Mouse (Mus musculus) lung, postnatal 0 days (tissue): ENCODE data around the gene Lpar1. TPM values are rescaled to one million over a fixed set of nuclear protein-coding genes. Genes with fewer than 3 reads are reported as not detected.

Source experiments
- ATAC-seq: fragments of 200-750 bp; cut with Nextera tagmentation; 2 replicates; pipeline ENCODE4 v1.8.0; 2017; ENCODE audit warnings: moderate library complexity
- DNase-seq: peaks from one replicate; pipeline ENCODE4 v3.0.0-alpha.2; 2016; ENCODE audit warnings: low spot score
- H3K27ac ChIP-seq: fragments of 300-500 bp; sonication (generic); 2 replicates; pipeline ENCODE4 v1.5.1; 2014; ENCODE audit warnings: antibody characterized with exemption, mild to moderate bottlenecking, low read length, mixed read lengths
- H3K27me3 ChIP-seq: fragments of 300-500 bp; sonication (generic); replicated peaks from 2 replicates; pipeline ENCODE4 v1.6.1; 2014; ENCODE audit warnings: low read length, mixed read lengths; ENCODE audit not compliant: insufficient read depth
- H3K36me3 ChIP-seq: fragments of 300-500 bp; sonication (generic); 2 replicates; pipeline ENCODE4 v1.6.1; 2014; ENCODE audit warnings: low read length, mixed read lengths; ENCODE audit not compliant: insufficient read depth
- H3K4me1 ChIP-seq: fragments of 300-500 bp; sonication (generic); 2 replicates; pipeline ENCODE4 v1.6.1; 2014; ENCODE audit warnings: antibody characterized with exemption, low read depth, low read length, mixed read lengths; ENCODE audit not compliant: insufficient read depth
- H3K4me2 ChIP-seq: fragments of 300-500 bp; sonication (generic); replicated peaks from 2 replicates; pipeline ENCODE4 v1.6.1; 2014; ENCODE audit warnings: low read depth, mild to moderate bottlenecking, low read length, moderate library complexity, mixed read lengths
- H3K4me3 ChIP-seq: fragments of 300-500 bp; sonication (generic); 2 replicates; pipeline ENCODE4 v1.5.1; 2014; ENCODE audit warnings: low read depth, low read length
- H3K9ac ChIP-seq: fragments of 300-500 bp; sonication (generic); replicated peaks from 2 replicates; pipeline ENCODE4 v1.6.1; 2014; ENCODE audit warnings: low read depth, mild to moderate bottlenecking
- H3K9me3 ChIP-seq: fragments of 300-500 bp; sonication (generic); 2 replicates; pipeline ENCODE4 v1.6.1; 2016; ENCODE audit warnings: low read length, mixed read lengths
- CTCF ChIP-seq: IDR thresholded peaks from 2 replicates; pipeline ENCODE4 v1.5.1; 2016; ENCODE audit warnings: antibody characterized with exemption, mild to moderate bottlenecking
- EP300 ChIP-seq: IDR thresholded peaks from 2 replicates; pipeline ENCODE4 v1.6.1; 2016; ENCODE audit warnings: antibody characterized with exemption, mild to moderate bottlenecking, control low read depth
- WGBS: fragments of 180-500 bp; shearing (Covaris S2); extraction: QIAGEN DNeasy Blood & Tissue Kit; methylation state at CpG from one replicate; pipeline ENCODE4 v1.1.7; 2014; 5-methylcytosine and 5-hydroxymethylcytosine counted together
- polyA plus RNA-seq: library from polyadenylated mRNA; unstranded; fragments of >200 nt; fragmentation: Nextera tagmentation; extraction: Ambion mirVana; gene quantifications from 2 replicates; pipeline ENCODE4 v1.2.1, GENCODE M21; 2015

Lpar1 gene
- polyA plus RNA-seq, 1 experiment from 2014 or later = 31.8 TPM

DNA sequence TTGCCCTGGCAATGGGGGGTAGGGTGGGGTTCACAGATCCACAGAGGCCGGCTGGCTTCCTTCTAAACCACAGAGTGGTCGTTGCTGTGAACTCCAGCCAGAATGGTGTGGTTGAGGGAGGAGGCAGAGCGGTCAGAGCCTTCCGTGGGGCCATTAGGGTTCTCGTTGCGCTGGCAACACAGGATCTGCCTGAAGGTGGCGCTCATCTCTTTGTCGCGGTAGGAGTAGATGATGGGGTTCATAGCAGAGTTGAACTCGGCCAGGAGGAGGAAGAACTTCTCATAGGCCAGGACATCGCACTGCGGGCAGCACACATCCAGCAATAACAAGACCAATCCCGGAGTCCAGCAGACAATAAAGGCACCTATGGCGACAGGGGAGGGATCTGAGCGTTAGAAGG is 116.4 kb downstream of the Lpar1 start:
- Histone ChIP-seq H3K36me3 (0 out of 2 replicates have a peak, but pooled peaks cover 3% of the 10 kb centered on the region), H3K27ac (no peak overlapping the region), H3K4me1 (no peaks in the 10 kb centered on the region), H3K27me3 (no peaks in the 10 kb centered on the region), H3K4me3 (no peak overlapping the region), H3K9me3 (no peaks in the 10 kb centered on the region), H3K9ac (no peak overlapping the region), H3K4me2 (no peak overlapping the region)
- no peak for TF ChIP-seq EP300
- peak; percentile 38 for TF ChIP-seq CTCF
- DNase-seq = no peak
- 88% methylated on average over 15 of the region's 15 CpGs for WGBS
- ATAC-seq = no peak

DNA sequence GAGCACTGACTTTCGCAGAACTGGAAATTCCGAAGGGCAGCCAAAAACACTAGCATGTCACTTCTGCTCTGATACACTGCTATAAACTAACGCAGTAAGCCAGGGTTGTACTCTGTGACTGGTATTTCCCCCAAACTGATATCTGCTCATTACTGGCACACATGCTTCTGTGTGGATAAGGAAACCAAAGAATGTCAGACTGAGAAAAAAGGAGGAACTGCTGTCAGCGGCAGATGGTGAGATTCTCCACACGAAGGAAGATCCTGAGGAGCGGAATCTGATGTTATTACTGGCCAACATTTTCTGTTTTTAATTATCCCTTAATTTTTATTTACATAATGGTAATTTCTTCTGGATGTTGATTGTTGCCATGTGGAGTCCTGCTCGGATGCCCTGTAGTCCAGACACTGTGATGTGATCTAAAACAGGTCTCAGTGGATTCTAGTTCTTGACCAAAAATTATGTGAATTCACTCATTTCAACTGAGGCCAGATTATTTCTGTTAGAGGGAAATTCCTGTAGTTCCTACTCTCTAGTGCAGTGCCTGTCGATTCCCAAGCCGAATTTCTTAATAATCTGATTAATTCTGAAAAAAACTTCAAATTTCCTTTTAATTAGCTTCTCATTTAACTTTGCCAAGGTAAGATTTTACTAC is 130.3 kb downstream of the Lpar1 start:
- H3K4me2 ChIP-seq = 0 out of 2 replicates have a peak overlapping the region, but pooled peaks have one; percentile 11
- ATAC-seq = peak; percentile 19; the same call in 1 of the 2 replicates
- WGBS = 51% methylated on average over 9 of the region's 9 CpGs

DNA sequence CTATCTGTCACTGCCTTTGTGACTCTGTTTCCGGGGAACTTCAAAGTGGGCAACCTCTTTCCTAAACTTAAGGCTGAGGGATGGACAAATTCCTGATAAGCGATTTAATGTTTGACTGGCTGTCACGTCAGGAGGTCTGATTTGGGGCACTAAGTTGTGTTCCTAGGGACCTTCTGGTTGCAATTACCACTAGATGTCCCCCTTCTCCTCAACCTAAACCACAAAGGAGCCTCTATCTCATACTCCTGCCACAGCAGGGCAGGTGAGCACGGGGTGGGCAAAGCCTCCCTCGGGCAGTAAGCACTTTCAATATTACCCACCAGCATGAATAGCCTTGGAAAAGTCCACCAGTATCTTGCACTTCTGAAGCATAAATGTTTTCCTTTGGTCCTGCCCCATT is 134.5 kb downstream of the Lpar1 start:
- H3K9ac ChIP-seq = no peak overlapping the region
- TF ChIP-seq CTCF = peak; percentile 62
- no peak for TF ChIP-seq EP300
- H3K4me2 ChIP-seq = no peak overlapping the region
- no peaks in the 10 kb centered on the region for H3K36me3 ChIP-seq
- 20% methylated on average over 5 of the region's 5 CpGs for WGBS
- H3K9me3 ChIP-seq = no peaks in the 10 kb centered on the region
- H3K4me1 ChIP-seq = no peaks in the 10 kb centered on the region; the same call in 1 of the 2 replicates
- no peak for ATAC-seq
- no peak overlapping the region for H3K27ac ChIP-seq
- no peak overlapping the region for H3K4me3 ChIP-seq
- DNase-seq = peak; percentile 30
- H3K27me3 ChIP-seq = no peaks in the 10 kb centered on the region

More for the DNA sequence above, 130.3 kb downstream of the Lpar1 start:
- TF ChIP-seq CTCF = no peak
- TF ChIP-seq EP300 = no peak
- Histone ChIP-seq H3K4me1 (no peaks in the 10 kb centered on the region; the same call in 1 of the 2 replicates), H3K27me3 (no peaks in the 10 kb centered on the region), H3K9ac (no peak overlapping the region), H3K36me3 (no peaks in the 10 kb centered on the region), H3K9me3 (no peaks in the 10 kb centered on the region), H3K4me3 (no peak overlapping the region), H3K27ac (no peak overlapping the region)
- DNase-seq = peak; percentile 48

DNA sequence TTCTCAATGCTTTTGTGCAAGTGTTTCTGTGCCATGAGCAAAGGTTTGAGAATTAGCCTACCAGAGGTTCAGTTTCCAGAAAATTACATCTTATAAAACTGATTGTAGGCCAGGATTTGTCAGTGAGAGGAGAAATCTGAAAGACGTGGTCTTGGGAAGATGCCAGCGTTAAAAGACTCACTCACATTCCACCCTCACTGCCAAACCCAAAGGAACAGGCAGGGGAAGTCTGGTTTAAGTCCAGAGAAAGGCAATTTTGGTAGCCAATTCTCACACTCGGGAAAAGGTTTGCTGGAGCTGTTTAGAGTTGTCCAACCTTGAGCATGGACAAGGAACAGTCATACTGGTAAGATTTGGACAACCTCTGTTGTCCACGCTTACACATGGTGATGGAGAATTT is 136.4 kb downstream of the Lpar1 start:
- peak; percentile 62 for DNase-seq
- WGBS = 49% methylated on average over 4 of the region's 4 CpGs
- no peak overlapping the region for H3K27ac ChIP-seq

DNA sequence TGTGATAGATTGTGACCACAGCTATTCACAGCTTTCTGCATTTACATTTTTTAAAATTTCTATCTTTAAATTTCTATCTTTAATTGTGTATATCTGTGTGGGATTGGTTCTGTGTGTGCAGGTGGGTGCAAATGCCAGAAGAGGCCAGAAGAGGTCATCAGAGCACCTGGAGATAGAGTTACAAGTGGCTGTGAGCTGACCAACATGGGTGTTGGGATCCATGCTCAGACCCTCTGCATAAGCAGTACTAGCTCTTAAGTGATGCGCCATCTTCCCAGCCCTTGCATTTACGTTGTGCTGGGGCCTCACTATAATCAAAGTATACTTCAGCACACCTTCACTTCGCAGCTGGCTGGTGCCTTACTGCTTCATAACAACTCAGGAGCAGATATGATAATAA is 138.2 kb downstream of the Lpar1 start:
- no peaks in the 10 kb centered on the region for H3K27me3 ChIP-seq
- TF ChIP-seq CTCF (peak; percentile 19; the same call in 1 of the 2 replicates), EP300 (no peak)
- no peaks in the 10 kb centered on the region for H3K36me3 ChIP-seq
- ATAC-seq (no peak), DNase-seq (no peak)
- no peak overlapping the region for H3K9ac ChIP-seq
- H3K4me1 ChIP-seq = no peaks in the 10 kb centered on the region
- no peak overlapping the region for H3K4me2 ChIP-seq
- no peak overlapping the region for H3K4me3 ChIP-seq
- WGBS = 91% methylated on average over 3 of the region's 3 CpGs
- no peak overlapping the region for H3K27ac ChIP-seq
- H3K9me3 ChIP-seq = no peaks in the 10 kb centered on the region

More for the DNA sequence above, 136.4 kb downstream of the Lpar1 start:
- TF ChIP-seq CTCF (no peak), EP300 (no peak)
- Histone ChIP-seq H3K27me3 (no peaks in the 10 kb centered on the region), H3K36me3 (no peaks in the 10 kb centered on the region), H3K4me1 (no peaks in the 10 kb centered on the region), H3K9me3 (no peaks in the 10 kb centered on the region), H3K4me2 (no peak overlapping the region), H3K4me3 (no peak overlapping the region), H3K9ac (no peak overlapping the region)
- no peak for ATAC-seq

DNA sequence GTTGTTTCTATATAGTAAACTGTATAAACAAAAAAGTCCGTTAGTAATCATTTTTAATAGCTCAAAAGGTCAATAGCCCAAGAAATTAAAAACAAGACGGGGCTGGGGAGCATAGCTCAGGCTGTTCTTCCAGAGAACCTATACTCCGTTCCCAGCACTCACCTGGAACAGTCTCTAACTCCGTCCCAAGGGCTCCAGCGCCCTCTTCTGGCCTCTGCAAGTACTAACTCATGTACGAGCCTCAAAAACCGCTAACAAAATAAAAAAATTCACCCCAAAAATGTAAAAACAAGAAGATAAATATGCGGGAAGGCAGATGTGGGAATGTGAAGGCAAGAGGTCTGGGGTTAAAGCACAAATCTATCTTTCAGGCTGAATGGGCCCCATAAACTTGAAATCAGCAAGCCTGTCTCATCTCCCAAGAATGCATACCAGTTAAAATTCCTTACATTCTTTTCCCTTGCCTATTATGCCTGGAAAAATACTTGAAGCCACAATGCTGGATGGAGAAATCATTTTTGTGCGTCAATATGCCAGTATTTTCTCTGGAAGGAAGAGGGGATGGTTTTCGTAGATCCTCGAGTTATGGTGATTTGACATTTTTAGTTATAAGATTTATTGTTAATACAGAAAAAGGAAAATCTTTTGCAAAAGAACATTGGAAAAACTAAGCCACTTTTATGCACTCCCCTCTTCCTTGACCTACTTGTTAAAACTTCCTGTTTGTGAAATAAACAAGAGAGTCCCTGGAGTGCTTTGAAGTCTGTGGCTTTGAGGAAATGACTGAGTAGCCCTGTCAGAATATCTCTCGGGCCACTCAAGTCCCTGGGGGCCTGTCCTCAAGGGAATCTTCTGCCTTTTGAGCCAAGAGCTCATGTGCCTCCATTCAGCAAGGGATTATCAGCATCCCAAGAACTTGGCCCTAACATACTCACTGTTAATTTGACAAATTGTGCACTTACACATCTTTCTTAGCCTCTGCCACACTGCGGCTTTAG is 140.2 kb downstream of the Lpar1 start:
- H3K4me1 ChIP-seq = no peaks in the 10 kb centered on the region
- no peaks in the 10 kb centered on the region for H3K27me3 ChIP-seq
- ATAC-seq (peak; percentile 40; the same call in 1 of the 2 replicates), DNase-seq (peak; percentile 32)
- WGBS = 59% methylated on average over 13 of the region's 13 CpGs
- H3K9ac ChIP-seq = no peak overlapping the region
- H3K9me3 ChIP-seq = no peaks in the 10 kb centered on the region
- no peak overlapping the region for H3K4me3 ChIP-seq
- TF ChIP-seq CTCF (no peak), EP300 (peak; percentile 44; the same call in 1 of the 2 replicates)
- H3K36me3 ChIP-seq = no peaks in the 10 kb centered on the region
- no peak overlapping the region for H3K27ac ChIP-seq
- H3K4me2 ChIP-seq = no peak overlapping the region
